Mouse (Mus musculus): Measurements from ENCODE around the gene Pspn.

The Pspn gene

GRCm38 (mm10) chr17:56996506-56996905 lies 3.3 kb downstream of the Pspn start:
- no peak for DNase-seq (ENCODE audit: low spot score)

- no peak for DNase-seq (ENCODE audit: low spot score)
These were observed 4.8 kb downstream of the Pspn start for GRCm38 (mm10) chr17:56995046-56995445.

- no peak for DNase-seq (ENCODE audit: low spot score)
These were observed 8.9 kb downstream of the Pspn start for GRCm38 (mm10) chr17:56990966-56991365.

- DNase-seq (ENCODE audit: low spot score), result peak; percentile 98
These were observed 9.6 kb downstream of the Pspn start, which contains the start of gene Clpp for GRCm38 (mm10) chr17:56990115-56990746. Clpp (plus strand) TSS chr17:56990305.

- DNase-seq (ENCODE audit: low spot score), result peak; percentile 94
These were observed 10.2 kb downstream of the Pspn start for GRCm38 (mm10) chr17:56989467-56990114.

DNA sequence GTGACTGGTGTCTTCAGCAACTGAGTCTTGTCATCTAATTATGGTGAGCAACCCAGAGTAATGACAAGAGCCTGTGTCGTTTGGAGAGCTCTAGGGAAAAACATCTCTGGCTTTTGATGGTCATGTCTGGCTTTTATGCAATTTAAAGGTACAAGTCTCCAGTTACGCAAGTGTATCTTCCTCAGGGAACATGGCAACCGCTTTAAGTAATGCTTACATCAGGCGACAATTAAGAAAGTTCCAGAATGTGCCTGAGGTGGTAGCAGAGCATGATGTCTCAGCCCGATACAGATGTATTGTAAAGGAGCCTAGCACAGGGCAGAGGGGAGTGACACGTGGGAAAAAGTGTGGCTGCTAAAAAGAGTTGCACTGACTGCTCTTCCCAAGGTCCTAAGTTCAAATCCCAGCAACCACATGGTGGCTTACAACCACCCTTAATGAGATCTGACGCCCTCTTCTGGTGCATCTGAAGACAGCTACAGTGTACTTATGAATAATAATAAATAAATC lies 10.8 kb downstream of the Pspn start:
- no peak for DNase-seq (ENCODE audit: low spot score)

DNA sequence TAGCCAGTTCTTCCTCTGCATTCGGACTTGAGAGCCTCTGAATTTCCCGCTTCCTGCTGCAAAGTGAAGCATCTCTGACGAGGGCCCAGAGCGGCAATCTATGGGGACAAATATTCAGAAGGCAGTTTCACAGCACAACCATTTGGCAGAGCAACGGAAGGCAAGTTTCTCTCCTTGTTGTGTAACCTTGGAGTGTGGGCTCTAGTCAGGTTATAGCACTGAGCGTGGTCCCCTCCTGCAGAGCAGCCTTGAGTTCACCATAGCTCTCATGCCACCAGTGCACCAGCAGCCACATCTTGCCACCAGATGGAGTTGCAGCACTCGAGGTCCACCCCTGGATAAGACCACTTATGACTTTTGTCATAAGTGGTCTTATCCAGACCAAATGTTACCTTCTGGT lies 11.4 kb downstream of the Pspn start:
- no peak for DNase-seq (ENCODE audit: low spot score)

DNA sequence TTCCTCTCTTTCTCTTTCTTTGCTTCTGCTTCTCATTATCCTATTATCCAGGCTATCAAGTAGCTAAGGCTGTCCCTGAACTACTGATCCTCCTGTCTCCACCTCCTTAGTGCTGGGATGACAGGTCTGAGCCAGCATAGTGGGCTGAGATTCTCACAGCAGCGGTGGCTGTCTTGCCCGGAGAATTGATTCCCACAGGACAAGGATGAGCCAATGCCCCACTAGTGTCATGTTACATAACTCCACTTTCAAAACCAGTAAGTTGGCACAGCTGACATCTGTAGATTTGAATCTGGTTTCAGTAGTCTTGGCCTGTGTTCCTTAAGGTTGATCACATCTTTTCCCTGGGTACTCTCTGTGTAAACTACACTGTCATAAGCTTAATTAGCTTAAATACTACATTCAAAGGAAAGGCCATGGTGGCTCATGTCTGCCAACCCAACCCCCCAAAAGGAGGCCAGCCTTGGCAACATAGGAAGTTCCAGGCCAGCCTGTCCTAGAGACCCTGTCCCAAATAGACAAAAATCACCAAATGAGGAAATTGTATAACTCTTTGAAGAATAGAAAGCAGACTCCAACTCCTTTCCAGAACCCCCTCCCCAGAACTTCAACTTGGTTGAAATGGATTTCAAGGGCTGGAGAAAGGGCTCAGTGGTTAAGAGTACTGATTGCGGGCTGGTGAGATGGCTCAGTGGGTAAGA lies 13.6 kb downstream of the Pspn start:
- DNase-seq (ENCODE audit: low spot score), result no peak

GRCm38 (mm10) chr17:56985656-56986055 lies 14.2 kb downstream of the Pspn start:
- DNase-seq (ENCODE audit: low spot score), result no peak

- DNase-seq (ENCODE audit: low spot score), result no peak
These were observed 14.9 kb downstream of the Pspn start for GRCm38 (mm10) chr17:56984886-56985285.

DNA sequence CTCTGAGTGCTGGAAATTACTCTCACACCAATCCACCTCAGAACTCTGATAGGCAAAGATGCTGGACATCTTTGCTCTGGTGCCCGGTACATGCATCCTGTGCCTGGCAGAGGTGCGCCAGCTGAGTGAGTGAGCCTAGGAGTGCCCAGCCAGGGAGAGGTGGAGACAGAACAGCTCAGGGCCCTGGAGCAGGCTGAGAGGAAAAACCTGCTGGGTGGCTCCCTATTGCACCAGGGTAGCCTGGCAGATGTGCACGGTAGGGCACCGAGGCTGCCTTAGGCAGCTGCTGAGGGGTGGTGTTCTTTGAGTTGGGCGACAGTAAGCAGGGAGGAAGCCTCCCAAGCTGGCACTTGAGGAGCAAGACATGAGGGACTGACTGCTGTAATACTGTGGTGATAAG lies 17.8 kb downstream of the Pspn start, which contains the start of gene Acer1:
TSS of gene Acer1 (minus strand) at position 114 of the 400 bp plus-strand sequence.
- no peak for DNase-seq (ENCODE audit: low spot score)

- no peak for DNase-seq (ENCODE audit: low spot score)
These were observed 18.8 kb downstream of the Pspn start for GRCm38 (mm10) chr17:56981049-56981448.

GRCm38 (mm10) chr17:56979524-56979923 lies 20.3 kb downstream of the Pspn start:
- no peak for DNase-seq (ENCODE audit: low spot score)

DNA sequence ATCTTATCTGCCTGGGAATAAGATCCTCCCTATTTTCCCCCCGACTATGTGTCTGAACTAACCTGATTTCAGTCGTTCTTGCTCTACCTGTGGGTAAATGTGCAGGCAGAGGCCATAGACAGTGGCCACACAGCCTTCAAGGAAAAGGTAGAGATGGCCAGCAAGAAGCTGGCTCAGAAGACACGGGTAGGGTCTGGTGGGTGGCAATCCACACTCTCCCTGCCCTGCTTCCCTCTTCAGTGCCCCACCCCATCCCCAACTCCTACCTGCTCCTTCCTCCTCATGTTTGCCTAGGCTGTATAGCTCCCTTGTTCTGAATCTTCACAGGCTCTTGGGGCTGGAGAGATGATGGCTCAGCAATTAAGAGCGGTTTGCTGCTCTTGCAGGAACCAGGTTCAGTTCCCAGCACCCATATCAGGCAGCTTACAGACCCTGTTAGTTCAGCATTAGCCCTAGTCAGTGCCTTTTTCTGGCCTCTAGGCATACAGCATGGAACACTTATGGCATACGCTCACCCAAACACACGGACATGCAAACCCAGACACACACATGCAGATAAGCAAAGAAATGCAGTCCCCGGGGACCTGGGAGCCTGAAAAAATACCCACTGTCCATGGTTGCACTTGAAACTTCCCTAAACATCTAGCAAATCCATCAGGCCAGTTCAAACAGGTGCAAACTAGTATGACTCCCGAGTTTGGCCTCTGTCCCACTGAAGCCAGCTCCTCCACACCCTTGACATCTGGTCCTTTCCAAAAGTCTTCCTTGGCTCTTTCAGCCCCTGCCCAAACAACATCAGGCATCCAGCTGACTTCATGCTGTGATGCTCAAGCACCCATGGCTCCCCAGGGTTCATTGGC lies 23.1 kb downstream of the Pspn start:
- DNase-seq (ENCODE audit: low spot score), result no peak

- no peak for DNase-seq (ENCODE audit: low spot score)
These were observed 24.4 kb downstream of the Pspn start for GRCm38 (mm10) chr17:56975391-56975790.

- DNase-seq (ENCODE audit: low spot score), result no peak
These were observed 25.0 kb downstream of the Pspn start for GRCm38 (mm10) chr17:56974708-56975240.

DNA sequence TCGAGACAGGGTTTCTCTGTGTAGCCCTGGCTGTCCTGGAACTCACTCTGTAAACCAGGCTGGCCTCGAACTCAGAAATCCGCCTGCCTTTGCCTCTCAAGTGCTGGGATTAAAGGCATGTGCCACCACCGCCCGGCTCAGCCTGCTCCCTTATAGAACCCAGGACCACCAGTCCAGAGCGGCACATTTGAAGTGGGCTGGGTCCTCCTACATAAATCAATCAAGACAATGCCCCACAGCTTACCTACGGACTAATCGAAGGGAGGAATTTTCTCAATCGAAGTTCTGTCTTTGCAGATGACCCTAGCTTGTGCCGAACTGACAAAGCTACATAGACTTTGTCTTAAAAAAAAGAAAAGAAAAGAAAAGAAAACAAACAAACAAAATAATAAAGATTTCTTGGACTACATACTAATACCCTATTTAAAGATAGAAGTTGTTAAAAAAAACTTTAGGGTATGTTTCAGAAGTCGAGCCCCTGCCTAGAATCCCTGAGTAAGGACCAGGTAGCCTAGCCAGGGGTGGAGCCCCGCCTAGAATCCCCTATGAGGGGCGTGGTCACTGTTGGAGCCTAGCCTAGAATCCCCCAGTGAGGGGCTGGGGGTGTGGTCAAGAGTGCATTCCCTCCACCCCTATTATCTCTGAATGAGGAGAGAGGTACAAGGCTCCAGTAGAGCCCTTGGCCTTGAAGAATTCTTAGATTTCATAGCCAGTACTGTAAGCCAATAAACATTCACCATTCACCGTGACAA lies 25.7 kb downstream of the Pspn start:
- no peak for DNase-seq (ENCODE audit: low spot score)

GRCm38 (mm10) chr17:56970081-56970480 lies 29.7 kb downstream of the Pspn start:
- DNase-seq (ENCODE audit: low spot score), result no peak

DNA sequence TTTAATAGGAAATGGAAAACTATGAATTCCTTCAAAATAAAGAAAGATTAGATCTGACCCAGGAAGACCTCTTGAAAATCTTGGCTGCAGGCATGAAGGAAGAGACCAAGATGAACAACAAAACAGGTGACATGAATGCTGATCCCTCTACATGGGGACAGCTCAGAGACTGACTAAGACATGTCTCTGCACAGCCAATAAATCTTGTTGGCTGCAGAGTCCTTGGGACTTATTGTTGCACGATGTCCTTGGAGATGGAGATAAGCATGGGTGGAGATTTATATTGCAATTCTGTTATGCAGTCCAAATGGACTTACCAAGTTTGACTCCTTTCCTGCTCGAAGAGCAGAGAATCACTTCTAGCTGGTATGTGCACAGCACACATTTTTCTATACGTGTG lies 30.5 kb downstream of the Pspn start:
- DNase-seq (ENCODE audit: low spot score), result no peak

GRCm38 (mm10) chr17:56963646-56964045 lies 36.2 kb downstream of the Pspn start:
- no peak for DNase-seq (ENCODE audit: low spot score)

Data from embryo, embryonic 10 days (tissue).